Mouse (Mus musculus) kidney, adult 8-10 months (tissue): Measurements from ENCODE around the gene Ttc7b.

Experiments
- DNase-seq, 2 experiments: peaks; one replicate each; pipeline ENCODE4 v3.0.0; 2022

The Ttc7b gene

DNA sequence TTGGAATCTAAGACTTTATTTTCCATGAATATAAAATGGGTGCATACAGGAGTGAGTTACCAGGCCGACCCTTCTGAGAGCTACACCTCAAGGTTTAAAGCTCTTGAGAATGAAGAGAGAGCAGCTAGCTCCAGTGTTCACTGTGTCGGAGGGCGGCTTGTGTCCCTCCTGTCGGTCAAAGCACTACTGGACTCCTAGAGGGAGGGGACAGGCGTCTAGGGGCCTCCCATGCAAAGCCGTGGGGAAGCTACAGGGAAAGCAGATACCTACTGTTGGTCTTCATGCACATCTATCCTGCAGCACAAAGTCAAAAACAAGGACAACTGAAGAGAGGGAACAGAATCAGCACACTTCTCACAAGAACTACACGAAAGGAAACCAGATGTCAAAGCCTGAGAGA, 74.9 kb downstream of the Ttc7b start:
- DNase-seq, result no peak

DNA sequence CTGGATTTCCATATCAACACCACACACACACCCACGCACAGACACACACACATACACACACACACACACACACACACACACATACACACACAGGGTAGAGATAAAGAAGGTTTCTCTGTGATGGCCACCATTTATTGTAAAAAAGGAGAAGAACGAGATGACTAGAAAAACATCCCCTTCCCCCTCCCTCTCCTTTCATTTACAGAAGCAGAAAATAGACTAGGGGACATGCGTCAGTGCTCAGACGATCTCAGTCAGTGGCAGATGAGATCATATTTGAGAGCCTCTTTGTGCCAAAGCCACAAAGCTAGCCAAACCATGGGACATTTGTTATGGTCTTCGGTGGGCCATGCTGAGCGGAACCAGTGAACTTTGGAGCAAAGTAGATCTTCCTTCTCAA, 75.4 kb downstream of the Ttc7b start:
- DNase-seq, result no peak

GRCm38 (mm10) chr12:100444671-100445165, 75.9 kb downstream of the Ttc7b start:
- DNase-seq, result no peak

DNA sequence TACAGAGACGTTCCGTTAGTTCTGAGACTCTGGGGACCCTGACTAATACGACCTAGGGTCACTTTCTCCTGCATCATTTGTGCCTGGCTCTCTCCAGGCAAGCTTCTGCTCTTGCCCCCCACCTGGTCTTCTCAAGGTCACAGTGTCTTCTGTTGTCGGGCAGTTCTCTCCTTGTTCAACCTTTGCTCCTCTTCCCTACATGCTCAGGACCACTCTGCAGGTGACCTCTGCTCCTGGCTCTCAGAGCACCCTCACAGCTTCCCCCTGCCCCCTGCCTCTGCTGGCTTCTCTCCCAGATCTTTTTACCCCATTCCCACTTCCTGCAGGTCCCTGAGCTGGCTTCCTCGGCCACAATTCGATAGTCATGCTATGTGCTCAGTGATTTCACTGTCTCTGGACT, 77.2 kb downstream of the Ttc7b start:
- no peak for DNase-seq

DNA sequence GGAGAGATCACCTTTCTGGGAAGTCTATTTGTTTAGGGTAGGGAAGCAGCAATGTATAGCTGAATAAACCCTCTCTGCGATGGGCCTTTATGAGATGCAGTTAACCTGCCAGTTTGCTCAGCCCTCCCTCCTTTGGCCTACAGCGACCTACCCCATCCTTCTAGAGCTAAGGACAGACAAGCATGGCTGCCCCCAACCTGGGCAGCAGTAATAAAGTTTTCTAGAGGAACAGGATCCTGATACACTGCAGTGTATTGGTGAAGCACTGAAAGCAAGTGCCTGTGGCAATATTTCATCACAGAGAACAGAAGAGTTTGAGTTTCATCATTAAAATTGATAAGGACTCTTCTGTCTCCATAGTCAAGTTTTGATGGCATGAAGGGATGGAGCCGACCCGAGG, 79.0 kb downstream of the Ttc7b start:
- DNase-seq, result no peak

DNA sequence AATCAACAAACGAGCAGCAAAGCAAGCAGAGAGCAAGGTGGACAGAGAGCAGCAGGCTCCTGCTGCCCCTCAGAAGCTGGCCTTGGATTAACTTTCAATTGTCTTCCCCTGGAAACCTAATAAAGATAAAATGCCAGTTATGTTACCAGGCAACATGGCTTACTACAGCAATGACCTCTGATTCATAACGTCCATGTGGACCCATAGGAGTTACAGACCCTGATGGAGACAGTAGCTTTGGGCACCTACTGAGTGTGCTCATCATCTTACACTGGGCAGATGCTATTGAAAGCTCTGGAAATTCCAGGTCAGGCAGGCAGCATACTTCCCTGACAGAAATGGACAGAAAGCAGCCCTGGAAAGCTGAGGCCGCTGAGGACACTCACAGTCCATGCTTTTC, 80.7 kb downstream of the Ttc7b start:
- no peak for DNase-seq

DNA sequence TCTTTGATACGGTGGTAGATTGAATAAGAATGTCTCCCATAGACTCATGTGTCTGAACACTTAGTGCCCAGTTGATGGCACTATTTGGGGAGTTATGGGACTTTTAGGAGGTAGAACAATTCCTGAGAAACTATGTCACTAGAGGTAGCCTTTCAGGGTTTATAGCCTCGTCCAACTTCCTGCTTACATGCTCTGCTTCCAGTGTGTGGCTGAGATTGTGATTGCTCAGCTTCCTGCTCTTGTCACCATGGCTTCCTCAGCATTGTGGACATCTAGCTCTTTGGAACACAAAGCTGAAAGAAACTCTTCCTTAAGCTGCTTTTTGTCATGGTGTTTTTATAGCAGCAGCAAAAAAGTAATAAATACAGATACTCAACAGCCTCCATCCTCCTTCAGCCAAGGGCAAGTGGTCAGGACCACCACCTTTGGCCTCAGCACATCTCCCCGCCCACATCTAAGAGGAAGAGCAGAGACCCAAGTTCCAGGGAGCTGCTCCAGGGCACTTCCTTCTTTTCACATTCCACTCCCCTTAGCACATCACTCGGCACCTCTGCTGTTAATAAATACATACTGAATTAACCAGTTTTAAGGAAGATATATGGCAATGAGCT, 81.4 kb downstream of the Ttc7b start:
- peak in 1 of 2 experiments; percentile 17 for DNase-seq

- no peak for DNase-seq
These were observed 82.1 kb downstream of the Ttc7b start for GRCm38 (mm10) chr12:100438509-100438908.

DNA sequence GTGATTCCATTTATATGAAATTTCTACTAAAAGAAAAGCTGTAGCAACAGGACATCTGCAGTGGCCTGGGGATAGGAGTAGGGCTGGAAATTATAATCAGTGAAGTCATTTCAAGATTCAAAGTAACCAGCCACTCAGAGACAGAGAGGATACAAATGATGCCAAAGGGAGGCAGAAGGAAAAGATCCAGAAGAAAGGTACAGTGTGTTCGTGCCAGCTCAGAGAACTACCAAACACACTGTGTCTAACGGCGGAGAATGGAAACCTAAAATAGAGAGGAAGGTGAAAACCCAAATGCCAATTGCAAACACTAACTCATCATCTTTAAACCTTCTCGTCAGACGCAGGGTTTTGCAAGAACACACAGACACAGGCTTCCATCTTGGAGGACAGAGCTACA, 82.8 kb downstream of the Ttc7b start:
- DNase-seq, result no peak

GRCm38 (mm10) chr12:100435763-100436162, 84.9 kb downstream of the Ttc7b start:
- DNase-seq, result no peak

DNA sequence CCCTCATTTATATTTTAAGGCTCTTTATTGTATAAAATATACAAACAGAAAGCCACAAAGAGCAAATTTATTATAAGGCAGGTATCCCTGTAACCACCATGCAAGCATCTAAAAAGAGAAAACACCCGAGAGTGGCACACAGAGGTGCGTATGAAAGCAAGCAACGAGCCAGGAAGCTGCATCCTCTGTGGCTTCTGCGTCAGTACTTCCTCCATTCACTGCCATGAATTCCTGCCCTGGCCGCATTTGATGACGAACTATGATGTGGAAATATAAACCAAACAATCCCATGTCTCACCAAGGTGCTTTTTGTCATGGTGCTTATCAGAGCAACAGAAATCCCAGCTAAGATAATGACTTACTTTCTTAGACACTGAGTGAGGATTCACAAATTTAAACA, 88.8 kb downstream of the Ttc7b start:
- no peak for DNase-seq

DNA sequence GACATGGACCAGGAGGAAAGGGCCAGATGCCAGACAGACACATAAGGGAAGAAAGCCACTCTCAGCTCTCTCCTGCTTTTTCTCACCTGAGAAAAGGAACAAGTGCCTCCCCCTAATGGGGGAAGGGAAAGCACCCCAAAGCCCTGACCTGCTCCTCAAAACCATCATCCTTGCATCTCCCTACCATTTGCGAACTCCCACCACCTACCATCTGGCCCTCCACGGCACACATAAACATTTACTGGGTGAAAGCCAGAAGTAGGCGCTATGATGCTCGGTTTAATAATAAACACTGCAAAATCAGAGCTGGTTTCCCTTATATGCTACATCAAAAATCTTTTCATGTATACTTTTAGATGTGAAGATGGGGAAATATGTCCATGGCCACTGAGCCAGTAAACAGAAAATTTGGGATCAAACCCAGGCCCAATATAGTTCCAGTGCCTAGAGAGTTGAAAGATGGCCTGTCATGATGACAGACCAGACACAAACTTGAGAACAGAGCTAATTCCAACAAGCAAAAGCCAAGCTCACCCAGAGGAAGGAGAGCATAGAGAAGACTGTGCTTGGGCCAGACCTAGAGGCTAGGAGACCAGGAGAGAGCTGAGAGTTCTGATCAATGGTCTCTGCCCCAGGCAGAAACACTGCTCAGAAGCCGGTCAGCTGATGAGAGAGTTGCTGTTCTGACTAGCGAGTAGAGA, 91.1 kb downstream of the Ttc7b start:
- no peak for DNase-seq

DNA sequence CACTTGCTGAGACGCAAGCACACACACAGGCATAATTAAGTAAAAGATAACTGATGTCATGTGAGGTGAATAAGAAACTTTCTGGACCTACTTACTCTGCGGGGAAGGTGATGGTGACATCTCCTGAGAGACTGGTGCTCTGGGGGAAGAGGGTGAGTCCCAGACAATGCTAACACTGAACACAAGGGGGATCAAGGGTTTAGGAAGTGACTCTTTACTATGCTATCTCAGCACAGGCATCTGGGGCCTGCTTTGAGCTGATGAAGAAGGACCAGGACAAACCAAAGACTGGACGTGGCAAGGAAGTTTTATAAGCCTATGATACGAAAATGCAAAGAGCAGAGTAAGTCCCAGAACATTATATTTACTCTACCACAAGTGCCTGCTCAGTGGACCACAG, 92.4 kb downstream of the Ttc7b start:
- no peak for DNase-seq

DNA sequence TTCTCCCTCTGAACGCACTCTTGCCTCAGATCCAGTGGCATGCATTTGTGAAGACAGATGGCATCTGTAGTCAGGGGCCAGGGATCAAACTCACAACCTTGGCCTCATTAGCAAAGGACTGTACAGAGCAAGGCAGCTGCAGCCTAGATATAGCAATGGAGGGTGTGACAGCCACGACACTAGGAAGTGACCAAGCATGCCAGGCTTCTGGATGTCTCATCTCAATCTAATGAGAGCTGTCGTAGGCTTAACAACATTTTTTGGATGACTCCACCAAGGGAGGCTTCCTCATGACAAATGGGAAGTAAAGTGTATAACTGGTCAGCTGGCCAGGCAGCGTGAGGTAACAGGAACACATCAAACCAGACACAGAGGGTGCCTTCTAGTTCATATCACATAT, 94.4 kb downstream of the Ttc7b start:
- DNase-seq, result no peak

DNA sequence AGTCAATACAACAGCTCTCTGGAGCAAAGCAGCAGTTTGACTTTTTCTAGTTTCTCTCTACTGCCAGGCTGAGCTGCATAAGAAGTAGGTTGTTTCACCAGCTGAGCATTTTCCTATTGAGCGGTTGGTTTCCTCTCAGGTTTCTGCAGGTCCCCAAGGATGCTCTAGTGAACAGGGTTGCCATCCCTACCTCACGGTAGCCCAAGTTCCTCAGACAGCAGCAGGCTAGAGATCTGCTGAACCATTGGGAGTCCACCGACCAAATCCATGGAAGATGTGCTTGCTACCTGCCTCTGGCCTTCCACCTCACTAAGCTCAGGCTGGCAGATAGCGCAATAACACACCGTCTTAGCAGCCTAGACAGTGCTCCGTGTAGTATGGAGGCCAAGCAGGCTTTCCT, 95.6 kb downstream of the Ttc7b start:
- no peak for DNase-seq

GRCm38 (mm10) chr12:100422286-100422820, 98.3 kb downstream of the Ttc7b start:
- peak; percentile 79 to 85 for DNase-seq

GRCm38 (mm10) chr12:100421538-100421937, 99.1 kb downstream of the Ttc7b start:
- DNase-seq, result no peak

DNA sequence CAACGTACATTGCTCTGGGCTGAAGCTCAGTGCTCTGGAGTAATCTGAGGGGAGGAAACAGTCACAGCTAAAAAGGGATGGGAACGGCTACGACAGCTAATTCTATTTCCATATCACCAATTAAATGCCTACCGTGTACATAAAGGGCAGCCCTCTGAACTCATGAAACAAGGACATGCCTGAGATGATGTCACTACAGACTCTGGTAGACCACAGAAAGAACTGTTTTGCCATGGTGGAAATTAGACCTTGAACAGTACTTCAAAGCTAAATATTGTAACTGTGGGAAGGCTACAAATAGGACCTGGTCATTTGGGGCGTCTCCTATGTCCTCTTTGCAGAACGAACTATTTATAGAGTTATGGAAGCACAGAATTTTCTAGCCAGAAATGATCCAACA, 99.7 kb downstream of the Ttc7b start:
- no peak for DNase-seq

GRCm38 (mm10) chr12:100419946-100420874, 100.4 kb downstream of the Ttc7b start:
- no peak for DNase-seq

DNA sequence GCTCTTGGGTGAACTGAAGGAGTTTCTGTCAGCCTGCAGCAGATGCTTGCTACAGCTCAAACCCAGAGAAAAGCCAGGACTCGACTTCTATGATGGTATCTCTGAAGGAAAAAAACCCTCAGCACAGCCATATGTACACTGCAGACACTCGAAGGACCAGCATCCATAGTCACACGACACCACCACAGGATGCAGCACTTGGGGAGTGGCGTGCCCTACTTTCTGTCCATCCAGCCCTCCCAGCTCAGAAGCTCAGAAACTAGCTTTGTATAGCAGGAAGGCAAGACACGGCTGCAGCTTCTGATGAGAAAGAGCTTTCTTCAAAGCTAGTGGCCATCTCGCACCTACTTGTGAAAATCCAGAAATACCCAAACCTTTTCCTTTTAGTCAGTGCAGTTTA, 104.8 kb downstream of the Ttc7b start:
- no peak for DNase-seq

DNA sequence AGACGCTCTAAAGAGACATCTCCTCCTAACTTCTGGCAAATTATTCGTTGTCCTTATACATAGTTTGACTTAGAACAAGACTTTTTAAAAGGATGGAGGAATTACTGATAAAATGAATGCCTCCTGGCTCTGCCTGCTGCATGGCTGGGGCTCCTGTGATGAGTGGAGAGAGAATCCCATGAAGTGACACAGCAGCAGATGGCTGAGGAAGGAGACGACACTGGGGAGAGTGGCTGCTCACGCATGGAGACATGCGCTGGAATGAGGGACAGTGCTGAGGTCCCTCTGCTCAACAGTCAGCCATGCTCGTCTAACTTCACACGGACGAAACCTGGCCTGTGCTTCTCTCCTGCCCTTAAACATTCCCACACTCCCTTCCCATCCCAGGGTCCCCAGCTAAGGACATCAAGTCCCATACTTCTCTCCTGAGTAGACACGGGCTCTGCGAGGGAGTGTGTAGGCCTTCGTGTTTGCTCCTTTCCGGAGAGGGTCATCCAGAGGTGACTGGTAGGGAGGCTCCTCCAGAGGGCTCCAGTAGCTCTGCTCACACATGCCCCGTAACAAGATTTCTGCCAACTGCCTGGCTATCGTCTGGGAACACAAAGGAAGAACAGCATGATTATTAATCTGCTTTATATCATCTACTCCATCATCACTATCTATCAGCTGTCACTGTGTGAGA, 105.8 kb downstream of the Ttc7b start:
- no peak for DNase-seq

- DNase-seq, result no peak
These were observed 111.9 kb downstream of the Ttc7b start for GRCm38 (mm10) chr12:100408714-100409113.

GRCm38 (mm10) chr12:100408143-100408542, 112.5 kb downstream of the Ttc7b start:
- no peak for DNase-seq
